Mouse (Mus musculus): ENCODE results near the gene Gpr39.

Gene Gpr39

DNA sequence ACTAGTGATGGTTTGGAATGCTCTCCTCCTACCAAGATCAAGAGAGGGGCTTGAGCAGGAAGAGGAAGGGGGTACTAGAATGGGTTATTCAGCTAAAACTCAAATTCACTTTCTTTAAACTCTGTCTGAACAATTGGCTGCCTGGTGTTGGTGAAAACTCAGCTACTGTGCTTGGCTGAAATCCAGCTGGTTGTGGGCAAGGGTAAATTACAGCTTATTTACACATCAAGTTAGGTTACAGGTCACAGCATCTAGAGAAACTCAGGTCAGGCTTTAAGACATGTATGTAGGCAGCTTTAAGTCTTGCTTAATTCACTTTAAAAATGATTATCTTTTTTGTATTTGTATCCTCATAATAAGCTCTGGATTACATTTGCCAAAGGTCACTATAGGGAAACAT is 16.7 kb downstream of the Gpr39 start:
- no peak for DNase-seq (ENCODE audit: extremely low spot score, low spot score)

- DNase-seq (ENCODE audit: extremely low spot score, low spot score): no peak
These were observed 17.5 kb downstream of the Gpr39 start for GRCm38 (mm10) chr1:125694338-125694737.

DNA sequence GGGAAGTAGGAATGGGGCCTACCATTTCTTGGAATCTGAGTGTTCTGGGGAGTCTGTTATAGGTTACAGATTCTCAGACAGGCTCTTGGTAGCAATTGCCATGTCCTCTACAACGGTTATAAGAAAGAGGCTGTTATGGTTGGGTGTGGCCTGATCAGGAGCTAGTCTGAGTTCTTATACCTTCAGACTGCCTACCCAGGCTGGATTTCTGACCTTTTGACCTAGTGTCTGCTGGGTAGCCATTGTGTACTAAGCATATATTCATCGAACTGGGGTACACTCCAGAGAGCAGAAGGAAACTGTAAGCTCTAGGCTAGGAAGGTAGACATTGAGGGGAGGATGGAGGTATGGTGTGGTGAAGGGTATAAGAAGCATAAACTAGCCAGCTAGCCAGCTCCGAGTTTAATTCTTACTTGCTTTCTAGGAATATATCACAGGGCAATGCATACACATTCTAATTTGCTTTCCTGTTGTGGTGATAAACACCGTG is 24.4 kb downstream of the Gpr39 start:
- DNase-seq (ENCODE audit: extremely low spot score, low spot score): no peak

- DNase-seq (ENCODE audit: extremely low spot score, low spot score): no peak
These were observed 25.0 kb downstream of the Gpr39 start for GRCm38 (mm10) chr1:125701773-125702172.

DNA sequence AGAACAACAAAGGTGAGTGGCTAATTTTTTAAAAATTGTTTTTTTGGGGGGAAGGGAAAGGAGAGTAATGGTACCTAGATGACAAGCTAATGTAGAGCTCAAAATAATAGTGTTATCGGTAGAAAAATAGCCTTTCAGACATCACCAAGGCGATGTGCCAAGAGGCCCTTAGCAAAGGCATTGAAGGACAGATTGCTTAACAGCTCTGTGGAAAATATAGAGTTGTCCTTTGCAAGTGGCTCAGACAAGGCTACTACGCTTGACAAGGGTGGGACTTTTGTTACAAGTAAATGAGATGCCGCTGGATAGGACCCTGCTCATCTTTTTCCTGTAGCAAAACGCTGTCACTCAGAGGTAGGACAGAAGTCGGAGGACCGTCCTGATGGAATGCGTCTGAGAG is 25.5 kb downstream of the Gpr39 start:
- no peak for DNase-seq (ENCODE audit: extremely low spot score, low spot score)

DNA sequence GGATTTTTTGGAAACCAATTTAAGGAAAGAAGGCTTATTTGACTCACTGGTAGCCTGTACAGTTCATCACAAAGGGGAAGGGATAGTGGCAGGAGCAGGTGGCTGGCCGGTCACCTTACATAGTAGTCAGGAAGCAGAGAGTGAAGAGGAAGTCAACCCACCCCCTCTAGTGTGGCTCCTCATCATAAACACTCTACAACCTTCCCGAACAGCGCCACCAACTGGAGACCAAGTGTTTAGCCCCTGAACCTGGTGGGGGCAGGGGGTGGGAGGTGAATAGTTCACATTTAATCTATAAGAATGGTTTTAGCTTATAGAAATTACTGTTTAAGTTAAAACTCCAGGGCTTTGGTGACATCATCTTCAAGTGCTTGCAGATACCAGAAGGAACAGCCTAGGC is 28.6 kb downstream of the Gpr39 start:
- no peak for DNase-seq (ENCODE audit: extremely low spot score, low spot score)

DNA sequence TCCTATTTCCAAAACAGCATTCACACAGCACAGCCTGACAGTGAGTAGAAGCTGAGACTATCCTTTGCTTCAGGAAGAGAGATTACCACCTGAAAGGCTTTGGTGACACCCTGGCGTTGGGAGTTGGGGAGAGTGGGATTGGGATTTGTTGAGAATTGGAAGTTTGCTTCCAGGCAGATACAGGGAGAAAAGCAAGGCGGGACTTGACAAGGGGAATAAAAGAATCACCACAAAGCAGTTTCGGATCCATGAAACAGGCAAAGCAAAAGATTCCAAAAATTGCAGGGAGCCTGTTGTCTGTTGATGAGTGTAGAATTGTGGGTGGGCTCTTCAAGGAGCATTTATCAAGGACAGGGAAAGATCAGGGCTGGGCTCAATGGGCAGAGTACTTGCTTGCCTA is 38.5 kb downstream of the Gpr39 start:
- DNase-seq (ENCODE audit: extremely low spot score, low spot score): no peak

GRCm38 (mm10) chr1:125716241-125716640 is 39.4 kb downstream of the Gpr39 start:
- DNase-seq (ENCODE audit: extremely low spot score, low spot score): no peak

DNA sequence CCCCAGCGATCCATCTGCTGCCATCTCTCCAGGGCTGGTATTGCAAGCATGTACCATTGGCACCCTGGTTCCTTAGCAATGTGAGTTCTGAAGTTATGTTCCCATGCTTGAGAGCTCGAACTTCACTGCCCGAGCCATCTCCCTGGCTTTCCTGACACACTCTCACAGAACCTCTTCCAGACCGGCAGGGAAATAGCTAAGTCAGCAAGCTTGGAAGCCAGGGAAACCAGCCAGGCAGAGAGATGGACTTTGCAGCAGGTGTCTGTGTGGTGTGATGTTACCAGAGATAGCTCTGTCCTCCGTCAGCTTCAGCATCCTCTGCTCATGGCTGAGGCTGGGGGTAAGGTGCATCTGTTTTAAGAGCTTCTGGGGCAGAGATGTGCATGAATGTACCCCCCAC is 41.1 kb downstream of the Gpr39 start:
- DNase-seq (ENCODE audit: extremely low spot score, low spot score): no peak

DNA sequence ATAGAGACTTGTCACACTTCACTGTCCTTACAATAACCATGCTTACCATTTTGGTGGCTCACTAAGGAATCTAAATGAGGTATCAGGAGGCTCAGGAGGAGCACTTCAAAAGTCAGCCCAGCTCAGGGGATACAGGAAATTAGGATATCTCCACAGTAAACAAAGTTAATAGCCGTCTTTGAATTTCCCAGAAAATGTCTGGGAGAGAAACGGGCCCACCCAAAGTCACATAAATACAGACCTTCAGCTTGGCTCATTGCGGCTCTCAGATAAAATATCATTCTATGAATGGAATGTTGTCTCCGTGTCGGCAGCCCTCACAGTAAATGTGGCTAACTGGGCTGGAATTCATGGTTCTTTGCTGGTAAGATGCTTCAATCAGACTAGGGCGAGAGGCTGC is 42.3 kb downstream of the Gpr39 start:
- no peak for DNase-seq (ENCODE audit: extremely low spot score, low spot score)

- DNase-seq (ENCODE audit: extremely low spot score, low spot score): no peak
These were observed 44.4 kb downstream of the Gpr39 start for GRCm38 (mm10) chr1:125721104-125721758.

GRCm38 (mm10) chr1:125724304-125724703 is 47.5 kb downstream of the Gpr39 start:
- DNase-seq (ENCODE audit: extremely low spot score, low spot score): no peak

- no peak for DNase-seq (ENCODE audit: extremely low spot score, low spot score)
These were observed 52.3 kb downstream of the Gpr39 start for GRCm38 (mm10) chr1:125729025-125729565.

- peak; percentile 15 for DNase-seq (ENCODE audit: extremely low spot score, low spot score)
These were observed 53.1 kb downstream of the Gpr39 start for GRCm38 (mm10) chr1:125729731-125730536.

DNA sequence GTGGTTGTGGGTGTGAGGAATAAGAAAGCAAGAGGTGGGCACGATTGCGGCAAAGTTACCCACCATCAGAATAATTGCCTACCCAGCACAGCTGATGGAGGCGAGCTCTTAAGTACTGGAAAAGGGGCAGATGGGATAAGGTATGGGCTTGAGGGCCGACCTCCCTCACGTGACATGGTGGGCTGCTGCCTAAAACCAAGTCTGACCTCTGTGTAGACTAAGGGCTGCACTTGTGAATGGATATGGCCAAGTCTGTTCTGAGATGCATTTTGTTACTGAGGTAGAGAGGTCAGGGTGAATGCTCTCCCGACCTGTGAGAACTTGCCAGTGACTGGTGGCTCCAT is 53.7 kb downstream of the Gpr39 start:
- DNase-seq (ENCODE audit: extremely low spot score, low spot score): no peak

DNA sequence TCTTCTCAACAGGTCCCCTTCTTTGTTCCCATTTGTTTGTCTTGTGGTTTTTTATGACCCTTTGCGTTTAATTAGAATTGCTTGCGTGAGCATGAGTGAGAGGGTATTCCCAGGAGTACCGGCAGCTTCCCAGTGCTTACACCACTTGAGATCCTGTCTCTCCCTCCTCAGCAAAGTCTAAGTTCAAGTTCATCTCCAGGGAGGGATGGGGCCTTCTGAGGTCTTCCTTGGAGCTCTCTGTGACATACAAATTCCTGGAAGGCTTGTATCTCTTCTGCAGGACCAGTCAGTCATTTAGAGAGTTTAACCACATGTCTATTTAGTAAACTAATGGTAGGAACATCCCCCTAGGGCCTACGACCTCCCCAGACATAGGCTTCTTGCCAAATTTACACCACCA is 55.1 kb downstream of the Gpr39 start:
- DNase-seq (ENCODE audit: extremely low spot score, low spot score): no peak

DNA sequence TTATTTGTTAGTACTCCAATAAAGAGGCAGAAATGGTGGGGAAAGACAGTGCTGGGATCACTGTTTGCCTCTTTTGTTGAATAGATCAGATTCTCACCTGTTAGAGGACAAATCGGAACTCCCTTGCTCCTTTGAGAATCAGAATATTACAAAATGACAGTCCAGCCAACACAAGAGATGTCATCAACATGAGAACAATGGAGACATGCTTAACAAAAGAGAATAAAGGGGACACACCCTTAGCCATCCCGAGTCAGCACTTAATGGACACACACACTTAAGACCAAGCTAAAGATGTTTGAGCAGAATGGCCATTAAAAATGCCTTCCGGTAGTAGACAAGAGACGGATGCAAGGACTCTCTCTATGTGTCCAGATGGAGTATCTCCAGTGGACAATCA is 68.0 kb downstream of the Gpr39 start:
- DNase-seq (ENCODE audit: extremely low spot score, low spot score): no peak

DNA sequence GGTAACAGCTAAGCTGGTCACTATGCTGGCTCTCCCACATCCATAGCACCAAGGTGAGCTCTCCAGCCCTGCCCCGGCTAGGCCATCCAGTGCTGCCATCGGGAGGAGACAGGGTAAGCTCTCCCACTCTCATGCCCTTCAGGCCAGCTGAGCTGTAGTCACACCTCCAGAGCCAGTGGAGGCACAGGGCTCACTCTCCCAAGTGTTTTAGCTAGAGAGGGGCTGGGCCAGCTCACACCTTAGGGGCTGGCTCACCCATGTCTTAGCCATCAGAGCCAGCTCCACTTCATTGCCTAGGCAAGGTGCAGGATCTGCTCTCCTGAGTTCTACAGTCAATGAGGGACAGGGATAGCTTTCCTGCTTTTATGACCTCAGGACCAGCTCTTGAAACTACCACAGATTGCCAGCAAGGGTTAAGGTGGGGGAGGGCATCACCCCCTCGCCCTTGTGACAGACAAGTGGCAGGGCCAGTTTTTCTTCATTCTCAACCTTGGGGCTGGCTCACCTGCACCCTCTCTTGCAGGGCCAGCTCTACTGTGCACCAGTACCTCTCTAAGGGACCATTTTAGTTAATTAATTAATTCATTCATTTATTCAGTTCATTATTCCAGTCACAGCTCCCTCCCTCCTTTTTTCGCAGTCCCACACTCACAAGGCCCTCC is 78.7 kb downstream of the Gpr39 start:
- DNase-seq (ENCODE audit: extremely low spot score, low spot score): no peak

- no peak for DNase-seq (ENCODE audit: extremely low spot score, low spot score)
These were observed 83.3 kb downstream of the Gpr39 start for GRCm38 (mm10) chr1:125759972-125760695.

- no peak for DNase-seq (ENCODE audit: extremely low spot score, low spot score)
These were observed 83.9 kb downstream of the Gpr39 start for GRCm38 (mm10) chr1:125760696-125761025.

- DNase-seq (ENCODE audit: extremely low spot score, low spot score): no peak
These were observed 85.3 kb downstream of the Gpr39 start for GRCm38 (mm10) chr1:125762076-125762475.

- peak; percentile 78 for DNase-seq (ENCODE audit: extremely low spot score, low spot score)
These were observed 113.0 kb downstream of the Gpr39 start for GRCm38 (mm10) chr1:125789804-125790203.

All from neural tube, embryonic 10.5 days (tissue).